Mouse (Mus musculus) hindbrain, embryonic 13.5 days (tissue): ENCODE data around the gene Gm49416. TPM values are rescaled to one million over a fixed set of nuclear protein-coding genes. Genes with fewer than 3 reads are reported as not detected.

ENCODE experiments used
- ATAC-seq: fragments of 200-750 bp; cut with Nextera tagmentation; 2 replicates; pipeline ENCODE4 v1.8.0; 2017; ENCODE audit warnings: moderate TSS enrichment; ENCODE audit not compliant: low FRiP score
- H3K27ac ChIP-seq: fragments of 300-500 bp; sonication (generic); 2 replicates; pipeline ENCODE4 v1.5.1; 2015; ENCODE audit warnings: inconsistent platforms, mild to moderate bottlenecking, moderate library complexity
- H3K27me3 ChIP-seq: fragments of 300-500 bp; sonication (generic); 2 replicates; pipeline ENCODE4 v1.6.1; 2015; ENCODE audit warnings: mild to moderate bottlenecking, inconsistent platforms
- H3K36me3 ChIP-seq: fragments of 300-500 bp; sonication (generic); 2 replicates; pipeline ENCODE4 v1.6.1; 2015; ENCODE audit warnings: mild to moderate bottlenecking, inconsistent platforms
- H3K4me1 ChIP-seq: fragments of 300-500 bp; sonication (generic); replicated peaks from 2 replicates; pipeline ENCODE4 v1.6.1; 2015; ENCODE audit warnings: inconsistent platforms
- H3K4me2 ChIP-seq: fragments of 300-500 bp; sonication (generic); 2 replicates; pipeline ENCODE4 v1.6.1; 2015; ENCODE audit warnings: inconsistent platforms, mild to moderate bottlenecking, moderate library complexity
- H3K4me3 ChIP-seq: fragments of 300-500 bp; sonication (generic); 2 replicates; pipeline ENCODE4 v1.5.1; 2015; ENCODE audit warnings: mild to moderate bottlenecking, inconsistent platforms
- H3K9ac ChIP-seq: fragments of 300-500 bp; sonication (generic); 2 replicates; pipeline ENCODE4 v1.6.1; 2015; ENCODE audit warnings: mild to moderate bottlenecking, inconsistent platforms
- H3K9me3 ChIP-seq: fragments of 300-500 bp; sonication (generic); 2 replicates; pipeline ENCODE4 v1.6.1; 2016; ENCODE audit warnings: inconsistent platforms
- WGBS: fragments of 180-500 bp; shearing (Covaris S2); methylation state at CpG from one replicate; pipeline ENCODE4 v1.1.7; 2015; 5-methylcytosine and 5-hydroxymethylcytosine counted together
- polyA plus RNA-seq: library from polyadenylated mRNA; unstranded; fragments of >200 nt; fragmentation: Nextera tagmentation; extraction: Ambion mirVana; gene quantifications from 2 replicates; pipeline ENCODE4 v1.2.1, GENCODE M21; 2015

The Gm49416 gene
- polyA plus RNA-seq, 1 experiment from 2014 or later = not detected

- Histone ChIP-seq H3K36me3 (peaks cover 97% of the 10 kb centered on the region), H3K4me1 (no peaks in the 10 kb centered on the region), H3K27ac (no peak overlapping the region), H3K9ac (no peak overlapping the region), H3K4me3 (no peak overlapping the region), H3K9me3 (no peaks in the 10 kb centered on the region), H3K27me3 (no peaks in the 10 kb centered on the region), H3K4me2 (no peak overlapping the region)
- ATAC-seq = no peak
- 90% methylated on average over 6 of the region's 6 CpGs for WGBS
Observed at GRCm38 (mm10) chr19:8908531-8908930, 19.8 kb downstream of the Gm49416 start.

GRCm38 (mm10) chr19:8911810-8912209 lies 23.1 kb downstream of the Gm49416 start:
- Histone ChIP-seq H3K27ac (no peak overlapping the region), H3K4me1 (no peaks in the 10 kb centered on the region), H3K27me3 (no peaks in the 10 kb centered on the region), H3K4me3 (no peak overlapping the region), H3K4me2 (no peak overlapping the region), H3K9me3 (no peaks in the 10 kb centered on the region), H3K9ac (no peak overlapping the region), H3K36me3 (peaks cover 100% of the 10 kb centered on the region)
- ATAC-seq = no peak
- WGBS = 91% methylated on average over 5 of the region's 5 CpGs

DNA sequence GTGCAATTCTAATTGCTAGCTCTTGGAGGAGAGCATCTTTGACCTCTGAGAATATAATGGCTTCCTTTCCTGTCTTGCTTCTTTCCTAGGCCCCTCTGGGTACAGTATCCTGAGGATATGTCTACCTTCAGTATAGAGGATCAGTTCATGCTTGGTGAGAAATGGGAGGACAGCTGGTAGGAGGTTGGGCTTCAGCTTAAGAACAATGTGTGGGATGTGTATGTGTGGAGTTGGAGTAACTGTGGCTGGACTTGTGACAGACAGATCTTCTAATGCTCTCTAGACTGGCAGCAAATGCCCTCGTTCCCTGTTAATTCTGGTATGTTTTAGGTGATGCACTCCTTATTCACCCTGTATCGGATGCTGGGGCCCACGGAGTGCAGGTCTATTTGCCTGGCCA lies 25.5 kb downstream of the Gm49416 start:
- H3K9ac ChIP-seq = no peak overlapping the region
- no peaks in the 10 kb centered on the region for H3K27me3 ChIP-seq
- H3K9me3 ChIP-seq = no peaks in the 10 kb centered on the region
- no peaks in the 10 kb centered on the region for H3K4me1 ChIP-seq
- no peak overlapping the region for H3K4me2 ChIP-seq
- no peak overlapping the region for H3K27ac ChIP-seq
- no peak for ATAC-seq
- peaks cover 80% of the 10 kb centered on the region for H3K36me3 ChIP-seq
- no peak overlapping the region for H3K4me3 ChIP-seq
- 96% methylated on average over 3 of the region's 3 CpGs for WGBS

- H3K36me3 ChIP-seq = peaks cover 40% of the 10 kb centered on the region
- WGBS = 98% methylated on average over 3 of the region's 3 CpGs
- H3K27me3 ChIP-seq = no peaks in the 10 kb centered on the region
- H3K4me3 ChIP-seq = no peak overlapping the region
- H3K4me1 ChIP-seq = peaks cover 17% of the 10 kb centered on the region
- no peak overlapping the region for H3K9ac ChIP-seq
- no peak overlapping the region for H3K27ac ChIP-seq
- no peak overlapping the region for H3K4me2 ChIP-seq
- no peaks in the 10 kb centered on the region for H3K9me3 ChIP-seq
- no peak for ATAC-seq
Observed at GRCm38 (mm10) chr19:8919000-8919399, 30.3 kb downstream of the Gm49416 start.

DNA sequence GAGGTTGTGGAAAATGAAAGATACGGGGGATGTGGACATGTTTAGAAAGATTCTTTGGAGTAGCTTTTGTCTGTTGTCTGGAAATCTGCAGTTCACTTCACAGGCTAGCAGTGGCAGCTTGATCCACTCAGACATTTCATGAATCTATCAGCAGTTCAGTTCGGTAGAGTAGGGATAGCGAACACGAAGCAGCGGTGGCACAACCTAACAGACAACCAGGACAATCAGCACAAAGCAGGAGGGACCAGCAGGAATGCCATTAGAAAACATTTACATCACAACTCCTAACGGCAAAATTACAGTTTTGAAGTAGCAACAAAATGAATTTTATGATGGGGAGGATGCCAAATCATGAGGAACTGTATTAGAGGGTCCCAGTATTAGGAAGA lies 31.0 kb downstream of the Gm49416 start:
- 71% methylated on average over 6 of the region's 6 CpGs for WGBS
- Histone ChIP-seq H3K27me3 (no peaks in the 10 kb centered on the region), H3K4me3 (peak overlapping the region; percentile 84), H3K27ac (peak overlapping the region; percentile 88), H3K36me3 (peaks cover 33% of the 10 kb centered on the region), H3K4me1 (peaks cover 17% of the 10 kb centered on the region), H3K9ac (no peak overlapping the region), H3K4me2 (peak overlapping the region; percentile 84), H3K9me3 (no peaks in the 10 kb centered on the region)
- no peak for ATAC-seq

- Histone ChIP-seq H3K4me1 (peaks cover 17% of the 10 kb centered on the region), H3K36me3 (peaks cover 30% of the 10 kb centered on the region), H3K4me3 (peak within 1 kb of the TSS; percentile 84), H3K9ac (peak within 1 kb of the TSS; percentile 89), H3K27me3 (no peaks in the 10 kb centered on the region), H3K4me2 (peak within 1 kb of the TSS; percentile 84), H3K27ac (peak within 1 kb of the TSS; percentile 88), H3K9me3 (no peaks in the 10 kb centered on the region)
- ATAC-seq = peak; percentile 97
- WGBS = 3% methylated on average over 50 of the region's 50 CpGs
Observed at GRCm38 (mm10) chr19:8920073-8920736, 31.5 kb downstream of the Gm49416 start, which contains the start of gene B3gat3. B3gat3 (plus strand) TSS chr19:8920374.

GRCm38 (mm10) chr19:8920836-8921291 lies 32.1 kb downstream of the Gm49416 start:
- no peaks in the 10 kb centered on the region for H3K9me3 ChIP-seq
- H3K27me3 ChIP-seq = no peaks in the 10 kb centered on the region
- H3K27ac ChIP-seq = peak overlapping the region; percentile 88
- peaks cover 30% of the 10 kb centered on the region for H3K36me3 ChIP-seq
- peak; percentile 3 for ATAC-seq
- H3K4me3 ChIP-seq = peak overlapping the region; percentile 84
- 3% methylated on average over 6 of the region's 6 CpGs for WGBS
- H3K9ac ChIP-seq = peak overlapping the region; percentile 89
- peaks cover 17% of the 10 kb centered on the region for H3K4me1 ChIP-seq
- peak overlapping the region; percentile 84 for H3K4me2 ChIP-seq

DNA sequence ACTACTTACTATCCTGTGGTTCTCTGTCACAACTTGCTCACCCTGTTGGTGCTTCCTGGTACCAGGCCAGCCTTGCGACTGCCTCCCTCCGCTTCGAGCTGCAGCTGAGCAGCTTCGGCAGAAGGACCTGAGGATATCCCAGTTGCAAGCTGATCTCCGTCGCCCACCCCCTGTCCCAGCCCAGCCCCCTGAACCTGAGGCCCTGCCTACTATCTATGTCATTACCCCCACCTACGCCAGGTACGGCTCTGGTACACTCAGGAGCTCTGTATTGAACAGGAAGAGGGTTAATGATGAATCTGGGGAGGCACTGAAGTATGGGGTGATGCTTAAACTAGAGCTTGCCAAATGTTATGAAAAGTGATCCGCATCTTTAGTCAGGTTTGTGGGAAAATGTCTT lies 33.0 kb downstream of the Gm49416 start:
- Histone ChIP-seq H3K4me3 (peak overlapping the region; percentile 84), H3K36me3 (peaks cover 30% of the 10 kb centered on the region), H3K4me2 (peak overlapping the region; percentile 84), H3K4me1 (peaks cover 17% of the 10 kb centered on the region), H3K27me3 (no peaks in the 10 kb centered on the region), H3K27ac (no peak overlapping the region), H3K9ac (peak overlapping the region; percentile 39; the same call in 1 of the 2 replicates), H3K9me3 (no peaks in the 10 kb centered on the region)
- 78% methylated on average over 9 of the region's 9 CpGs for WGBS
- ATAC-seq = no peak

GRCm38 (mm10) chr19:8926766-8927165 lies 38.0 kb downstream of the Gm49416 start:
- H3K9ac ChIP-seq = no peak overlapping the region
- H3K4me1 ChIP-seq = peaks cover 25% of the 10 kb centered on the region
- peaks cover 44% of the 10 kb centered on the region for H3K36me3 ChIP-seq
- no peak overlapping the region for H3K4me2 ChIP-seq
- H3K9me3 ChIP-seq = no peaks in the 10 kb centered on the region
- no peak overlapping the region for H3K4me3 ChIP-seq
- WGBS = 95% methylated on average over 2 of the region's 2 CpGs
- no peak overlapping the region for H3K27ac ChIP-seq
- no peak for ATAC-seq
- H3K27me3 ChIP-seq = peaks cover 6% of the 10 kb centered on the region; the same call in 1 of the 2 replicates

DNA sequence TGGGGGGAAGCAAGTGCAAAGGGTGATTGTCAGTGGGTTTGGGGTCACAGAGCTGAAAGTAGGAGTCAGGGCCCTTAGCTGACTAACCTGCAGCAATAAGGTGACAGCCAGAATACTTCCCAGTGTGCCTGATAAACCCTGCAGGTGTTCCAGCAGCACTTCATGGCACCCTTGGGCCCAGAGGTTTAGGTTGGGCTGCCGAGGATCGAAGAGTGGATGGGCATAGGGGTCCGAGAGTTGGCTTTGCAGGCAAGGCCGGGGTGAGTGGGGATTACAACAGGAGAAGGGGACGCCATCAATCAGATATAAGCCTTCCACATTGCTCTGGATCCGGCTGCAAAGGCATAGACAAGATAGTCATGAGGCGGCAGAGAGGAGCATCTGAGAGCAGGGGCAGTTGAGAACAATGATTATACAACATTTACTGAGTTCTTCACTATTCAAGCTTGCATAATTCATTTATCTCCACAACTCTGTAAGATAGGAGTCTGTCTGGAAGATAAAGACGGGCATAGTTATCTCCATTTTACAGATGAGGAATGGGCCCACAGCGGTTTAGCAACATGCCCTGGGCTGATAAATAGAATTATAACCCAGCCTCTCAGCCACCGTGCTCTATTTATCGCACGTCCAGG lies 39.3 kb downstream of the Gm49416 start:
- Histone ChIP-seq H3K9ac (no peak overlapping the region), H3K27me3 (peaks cover 6% of the 10 kb centered on the region; the same call in 1 of the 2 replicates), H3K4me2 (no peak overlapping the region), H3K27ac (no peak overlapping the region), H3K4me1 (peaks cover 24% of the 10 kb centered on the region), H3K4me3 (no peak overlapping the region), H3K36me3 (peaks cover 44% of the 10 kb centered on the region), H3K9me3 (no peaks in the 10 kb centered on the region)
- 90% methylated on average over 12 of the region's 12 CpGs for WGBS
- no peak for ATAC-seq

DNA sequence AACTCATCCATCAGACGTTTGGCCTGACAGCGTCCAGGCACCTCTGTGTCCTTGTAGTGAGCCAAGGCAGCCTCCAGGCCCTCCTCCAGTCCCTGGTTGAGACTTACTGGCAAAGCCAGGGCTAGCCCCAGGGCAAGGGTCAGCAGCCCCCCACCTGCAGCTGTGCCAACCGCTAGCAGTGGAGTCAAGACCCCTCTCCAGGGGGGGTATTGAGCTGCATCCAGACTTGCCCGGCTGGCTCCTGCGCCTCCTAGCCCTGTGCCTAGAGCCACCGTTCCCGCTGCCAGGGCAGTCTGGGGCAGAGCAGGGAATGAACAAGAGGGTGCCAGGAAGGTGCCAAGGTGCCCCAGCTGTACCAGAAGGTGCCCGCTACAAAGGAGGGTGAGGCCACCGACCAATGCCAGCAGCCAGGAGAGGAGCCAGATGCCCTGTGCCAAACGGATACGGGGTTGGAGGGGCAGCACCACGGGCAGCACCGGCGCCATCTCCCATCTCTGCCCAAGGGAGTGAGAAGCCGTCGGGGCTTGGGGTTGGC lies 40.0 kb downstream of the Gm49416 start:
- Histone ChIP-seq H3K36me3 (peaks cover 40% of the 10 kb centered on the region), H3K9me3 (no peaks in the 10 kb centered on the region), H3K4me1 (peaks cover 24% of the 10 kb centered on the region), H3K9ac (peak overlapping the region; percentile 77), H3K27me3 (peaks cover 6% of the 10 kb centered on the region; the same call in 1 of the 2 replicates), H3K4me3 (peak overlapping the region; percentile 54), H3K4me2 (peak overlapping the region; percentile 71), H3K27ac (peak overlapping the region; percentile 35; the same call in 1 of the 2 replicates)
- ATAC-seq = peak; percentile 29; the same call in 1 of the 2 replicates
- 18% methylated on average over 16 of the region's 16 CpGs for WGBS

GRCm38 (mm10) chr19:8929224-8930088 lies 40.7 kb downstream of the Gm49416 start, which contains the start of the genes Rom1 and Eml3:
Rom1 (minus strand) TSS chr19:8929356.
Eml3 (plus strand) TSS chr19:8929552.
- H3K4me2 ChIP-seq = peak within 1 kb of the TSS; percentile 71
- H3K9me3 ChIP-seq = no peaks in the 10 kb centered on the region
- peak within 1 kb of the TSS; percentile 35 for H3K27ac ChIP-seq
- peaks cover 6% of the 10 kb centered on the region; the same call in 1 of the 2 replicates for H3K27me3 ChIP-seq
- under 1% methylated on average over 64 of the region's 74 CpGs for WGBS
- H3K9ac ChIP-seq = peak within 1 kb of the TSS; percentile 77
- H3K4me1 ChIP-seq = peaks cover 24% of the 10 kb centered on the region
- ATAC-seq = peak; percentile 46
- H3K36me3 ChIP-seq = peaks cover 45% of the 10 kb centered on the region
- peak within 1 kb of the TSS; percentile 54 for H3K4me3 ChIP-seq
